Mouse (Mus musculus) urinary bladder, postnatal 4 days (tissue): ENCODE results near the gene Cpt1c.

Source experiments
- DNase-seq, 2 experiments: peaks; one replicate each; pipeline ENCODE4 v3.0.0; 2021 to 2022; ENCODE audit warnings: low spot score in 2 of 2

Gene Cpt1c

GRCm38 (mm10) chr7:44962831-44963230 is 11.8 kb downstream of the Cpt1c start:
- DNase-seq, result no peak

- no peak for DNase-seq
These were observed 12.3 kb downstream of the Cpt1c start for GRCm38 (mm10) chr7:44962337-44962736.

GRCm38 (mm10) chr7:44960512-44960910 is 14.1 kb downstream of the Cpt1c start:
- DNase-seq, result no peak

GRCm38 (mm10) chr7:44959874-44960511 is 14.7 kb downstream of the Cpt1c start:
- peak in 1 of 2 experiments; percentile 17 for DNase-seq

- peak in 1 of 2 experiments; percentile 13 for DNase-seq
These were observed 15.4 kb downstream of the Cpt1c start for GRCm38 (mm10) chr7:44959281-44959680.

- DNase-seq, result no peak
These were observed 16.4 kb downstream of the Cpt1c start for GRCm38 (mm10) chr7:44958208-44958607.

GRCm38 (mm10) chr7:44957183-44957835 is 17.3 kb downstream of the Cpt1c start:
- peak in 1 of 2 experiments; percentile 65 for DNase-seq

- no peak for DNase-seq
These were observed 18.4 kb downstream of the Cpt1c start for GRCm38 (mm10) chr7:44956266-44956665.

GRCm38 (mm10) chr7:44955628-44956027 is 19.0 kb downstream of the Cpt1c start:
- no peak for DNase-seq

GRCm38 (mm10) chr7:44954091-44954885 is 20.4 kb downstream of the Cpt1c start:
- no peak for DNase-seq

- no peak for DNase-seq
These were observed 21.1 kb downstream of the Cpt1c start for GRCm38 (mm10) chr7:44953561-44953960.

GRCm38 (mm10) chr7:44952611-44953306 is 21.9 kb downstream of the Cpt1c start:
- DNase-seq, result peak; percentile 89 to 94

GRCm38 (mm10) chr7:44951960-44952359 is 22.7 kb downstream of the Cpt1c start:
- DNase-seq, result peak; percentile 71 to 75

GRCm38 (mm10) chr7:44949922-44950321 is 24.7 kb downstream of the Cpt1c start:
- DNase-seq, result no peak

- DNase-seq, result no peak
These were observed 31.7 kb downstream of the Cpt1c start, which contains the start of gene Tsks for GRCm38 (mm10) chr7:44942904-44943303. Tsks (plus strand) TSS chr7:44943204.

- DNase-seq, result no peak
These were observed 36.0 kb downstream of the Cpt1c start for GRCm38 (mm10) chr7:44938680-44939079.

- peak; percentile 99 to 100 for DNase-seq
These were observed 45.2 kb downstream of the Cpt1c start, which contains the start of gene Ap2a1 for GRCm38 (mm10) chr7:44929204-44930151. Ap2a1 (minus strand) TSS chr7:44929496.

- DNase-seq, result no peak
These were observed 46.1 kb downstream of the Cpt1c start for GRCm38 (mm10) chr7:44928570-44928969.

GRCm38 (mm10) chr7:44925468-44925867 is 49.2 kb downstream of the Cpt1c start:
- DNase-seq, result no peak

GRCm38 (mm10) chr7:44922530-44922929 is 52.1 kb downstream of the Cpt1c start:
- DNase-seq, result no peak

- DNase-seq, result no peak
These were observed 55.5 kb downstream of the Cpt1c start for GRCm38 (mm10) chr7:44919127-44919526.
